Mouse (Mus musculus) heart, adult 2 months (tissue): ENCODE data around the gene Cpn1.

ENCODE experiments used
- EP300 ChIP-seq: fragments of 200-500 bp; IDR thresholded peaks from 2 replicates; pipeline ENCODE4 v1.6.1; 2011; ENCODE audit warnings: low read depth, low read length, control low read depth; ENCODE audit not compliant: insufficient read depth
- POLR2A ChIP-seq: fragments of 200-500 bp; IDR thresholded peaks from 2 replicates; pipeline ENCODE4 v1.6.1; 2011; ENCODE audit warnings: mild to moderate bottlenecking, low read depth, low read length, control low read depth; ENCODE audit not compliant: insufficient read depth

- no peak for TF ChIP-seq EP300
- TF ChIP-seq POLR2A: no peak
Measured at GRCm38 (mm10) chr19:43954864-43955263, 31.5 kb downstream of the Cpn1 start.
